ENCODE assay signal across 22 mouse cellular contexts in the genomic region with DNA sequence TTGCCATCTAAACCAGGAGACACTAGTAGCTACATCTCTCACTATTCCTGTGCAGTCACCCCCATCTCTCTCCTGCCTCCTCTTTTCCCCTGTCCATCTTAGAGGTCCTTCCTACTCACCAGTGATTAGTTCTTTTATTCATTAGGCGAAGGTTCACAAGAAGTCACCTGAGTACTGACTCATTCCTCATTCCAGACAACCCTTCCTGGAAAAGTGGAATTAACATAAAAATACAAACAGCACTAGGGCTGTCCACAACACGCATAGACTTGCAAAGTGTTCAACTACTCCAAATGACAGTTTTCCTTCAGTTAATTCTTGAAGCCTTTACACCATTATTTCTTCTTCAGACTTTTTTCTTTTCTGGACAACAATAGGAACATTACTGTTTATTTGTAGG.
DNase-seq lines count a peak whose midpoint lies in the region; TF ChIP-seq lines count a peak whose summit lies in the region.
"Had no signal": no experiment of that assay in that cellular context is flagged by ENCODE, and none has a peak within 500 bp of the region (broad histone marks: within the 10 kb centered on the region; RNA-seq: fewer than 3 reads in every experiment).

No protein-coding gene starts in this region.

- H3K36me3 ChIP-seq in ES-Bruce4 (ENCODE audit: control insufficient read depth, insufficient read depth, low read length, poor library complexity, severe bottlenecking) (no peaks in the 10 kb centered on the region), ES-E14 (ENCODE audit: control insufficient read depth, insufficient read depth, low read length, poor library complexity, severe bottlenecking) (no peaks in the 10 kb centered on the region)
- H3K36me3 ChIP-seq: embryonic facial prominence, embryonic 10.5 days; embryonic facial prominence, embryonic 12.5 days; forebrain, embryonic 15.5 days had no signal

- H3K4me3 ChIP-seq in ES-Bruce4 (ENCODE audit: low read depth, low read length) (no peak overlapping the region), ES-E14 (ENCODE audit: insufficient read depth in 1 of 2, low read depth in 1 of 2, low read length in 2 of 2, poor library complexity in 1 of 2, severe bottlenecking in 1 of 2) (no peak overlapping the region)
- H3K4me3 ChIP-seq: embryonic facial prominence, embryonic 10.5 days; embryonic facial prominence, embryonic 12.5 days; forebrain, embryonic 13.5 days; forebrain, embryonic 15.5 days had no signal

- no peak for TF ChIP-seq CTCF in ES-Bruce4 (IDR thresholded peaks at IDR 0.05; ENCODE audit: low read depth, low read length)

- H3K9me3 ChIP-seq in ES-Bruce4 (replicated peaks; ENCODE audit: control insufficient read depth, insufficient read depth, low read length, poor library complexity, severe bottlenecking) (no peaks in the 10 kb centered on the region), ES-E14 (ENCODE audit: control insufficient read depth, insufficient read depth, low read depth, low read length) (no peaks in the 10 kb centered on the region)
- H3K9me3 ChIP-seq: embryonic facial prominence, embryonic 10.5 days; embryonic facial prominence, embryonic 12.5 days; forebrain, embryonic 13.5 days; forebrain, embryonic 15.5 days had no signal

- no peak for TF ChIP-seq POLR2A in ES-Bruce4 (IDR thresholded peaks at IDR 0.05; ENCODE audit: insufficient read depth, low read length)

- H3K4me1 ChIP-seq in ES-Bruce4 (ENCODE audit: control insufficient read depth, insufficient read depth, low read length) (no peaks in the 10 kb centered on the region), ES-E14 (ENCODE audit: control insufficient read depth in 2 of 2, insufficient read depth in 2 of 2, low read length in 2 of 2, poor library complexity in 1 of 2) (no peaks in the 10 kb centered on the region)
- H3K4me1 ChIP-seq: embryonic facial prominence, embryonic 10.5 days; embryonic facial prominence, embryonic 12.5 days; forebrain, embryonic 13.5 days; forebrain, embryonic 15.5 days had no signal

- H3K9ac ChIP-seq in ES-Bruce4 (ENCODE audit: low read depth, poor library complexity, severe bottlenecking) (no peak overlapping the region), ES-E14 (ENCODE audit: insufficient read depth, low read depth, low read length, poor library complexity, severe bottlenecking) (no peak overlapping the region)
- H3K9ac ChIP-seq: embryonic facial prominence, embryonic 12.5 days; forebrain, embryonic 13.5 days; forebrain, embryonic 15.5 days; forebrain, postnatal 0 days had no signal

- H3K27me3 ChIP-seq in ES-Bruce4 (ENCODE audit: control insufficient read depth, insufficient read depth, low read length, poor library complexity, severe bottlenecking) = no peaks in the 10 kb centered on the region
- H3K27me3 ChIP-seq: CH12.LX; embryonic facial prominence, embryonic 12.5 days; forebrain, embryonic 13.5 days; forebrain, embryonic 15.5 days had no signal

- H3K27ac ChIP-seq in ES-Bruce4 (ENCODE audit: insufficient read depth, low read length) (peak overlapping the region; percentile 71), ES-E14 (ENCODE audit: insufficient read depth, low read depth, low read length, poor library complexity, severe bottlenecking) (no peak overlapping the region)
- H3K27ac ChIP-seq: embryonic facial prominence, embryonic 10.5 days; embryonic facial prominence, embryonic 12.5 days; forebrain, embryonic 13.5 days; forebrain, embryonic 15.5 days had no signal

- in situ Hi-C loops in ES-E14 (cut with MboI; ENCODE audit: low sequenced_read_pairs in 2 of 2, unreplicated experiment in 2 of 2) = no loop called here

- DNase-seq in ES-E14 (ENCODE audit: low read depth, low spot score) (peak; percentile 13), ZHBTc4 (ENCODE audit: low read depth, low spot score) (peak; percentile 34)
- no peak for DNase-seq in kidney, adult 18-20 months
- no peak for DNase-seq in embryo, embryonic 9.5 days (ENCODE audit: extremely low spot score)
- DNase-seq: adrenal gland, adult 2 months; adrenal gland, postnatal 10 days; adrenal gland, postnatal 25 days; B cell, adult 2 months; cerebellum, adult 11 months; cerebellum, adult 18-20 months; cerebellum, adult 8-10 months; cerebellum, adult 9-11 months; cerebellum, postnatal 14 days; cerebellum, postnatal 36 days; embryo, embryonic 11 days; forebrain, postnatal 0 days had no signal

- no peak for TF ChIP-seq EP300 in ES-Bruce4 (IDR thresholded peaks at IDR 0.05; ENCODE audit: insufficient read depth, low read depth, low read length)

TF ChIP-seq in ES-E14, 5 proteins besides CTCF, POLR2A, EP300 and RAD21:
- TF ChIP-seq ZNF384 (IDR thresholded peaks at IDR 0.05; ENCODE audit: low read depth, low read length) (no peak), MAFK (IDR thresholded peaks at IDR 0.05; ENCODE audit: insufficient read depth, low read depth, low read length) (no peak)

Comparison
In these comparisons a context has a peak if more than half of its experiments do, and no peak if none do; other contexts are left out.
1. DNase-seq: peak in ES-E14 (single experiment) and ZHBTc4 (single experiment); none in kidney, adult 18-20 months (single experiment) and embryo, embryonic 9.5 days (single experiment).